Mouse (Mus musculus) heart, adult 2 months (tissue): ENCODE measurements around the gene Myh7. TPM values are rescaled to one million over a fixed set of nuclear protein-coding genes. Genes with fewer than 3 reads are reported as not detected.
"Not testable (repeated sequence)": the region's sequence is repeated elsewhere in the genome, so short reads cannot be mapped to it uniquely, and the experiment has no call there.

ENCODE experiments used
- DNase-seq, 2 experiments: peaks; one replicate each; pipeline ENCODE4 v3.0.0; 2021
- H3K27ac ChIP-seq: fragments of 200-600 bp; 2 replicates; pipeline ENCODE4 v1.8.1; 2022
- H3K27me3 ChIP-seq: fragments of 200-500 bp; 2 replicates; pipeline ENCODE4 v1.6.1; 2012; ENCODE audit warnings: mild to moderate bottlenecking, low read length, inconsistent platforms, mixed read lengths; ENCODE audit not compliant: control insufficient read depth, insufficient read depth
- H3K36me3 ChIP-seq: fragments of 200-500 bp; 2 replicates; pipeline ENCODE4 v1.6.1; 2012; ENCODE audit warnings: low read length, inconsistent platforms; ENCODE audit not compliant: control insufficient read depth, insufficient read depth
- H3K4me1 ChIP-seq: fragments of 200-500 bp; 2 replicates; pipeline ENCODE4 v1.6.1; 2011; ENCODE audit warnings: low read length; ENCODE audit not compliant: control insufficient read depth, insufficient read depth
- H3K4me3 ChIP-seq: fragments of 200-600 bp; 2 replicates; pipeline ENCODE4 v1.8.1; 2022
- H3K79me2 ChIP-seq: fragments of 200-500 bp; replicated peaks from 2 replicates; pipeline ENCODE4 v1.6.1; 2012; ENCODE audit warnings: mild to moderate bottlenecking, inconsistent platforms, low read length, moderate library complexity, mixed read lengths; ENCODE audit not compliant: control insufficient read depth, insufficient read depth
- H3K9ac ChIP-seq: fragments of 200-500 bp; 2 replicates; pipeline ENCODE4 v1.6.1; 2012; ENCODE audit warnings: low read depth, mild to moderate bottlenecking, control low read depth, inconsistent platforms, low read length, mixed read lengths
- CTCF ChIP-seq: fragments of 200-600 bp; IDR thresholded peaks from 2 replicates; pipeline ENCODE4 v1.8.1; 2022; ENCODE audit warnings: antibody characterized with exemption, mild to moderate bottlenecking, moderate library complexity
- EP300 ChIP-seq: fragments of 200-500 bp; IDR thresholded peaks from 2 replicates; pipeline ENCODE4 v1.6.1; 2011; ENCODE audit warnings: low read depth, low read length, control low read depth; ENCODE audit not compliant: insufficient read depth
- POLR2A ChIP-seq: fragments of 200-500 bp; IDR thresholded peaks from 2 replicates; pipeline ENCODE4 v1.6.1; 2011; ENCODE audit warnings: mild to moderate bottlenecking, low read depth, low read length, control low read depth; ENCODE audit not compliant: insufficient read depth
- WGBS: fragments of 180-500 bp; shearing (Covaris S2); methylation state at CpG from one replicate; pipeline ENCODE4 v1.1.7; 2018; 5-methylcytosine and 5-hydroxymethylcytosine counted together
- intact Hi-C: fragments of 180-260 bp; cut with DNase I; formaldehyde crosslinking; loops from one replicate; pipeline ENCODE4 v1.15.1; 2025
- polyA plus RNA-seq: library from polyadenylated mRNA; depleted of rRNA; stranded (reverse); fragments of >200 nt; gene quantifications from 2 replicates; pipeline ENCODE4 v1.2.3, GENCODE M21; 2012
- total RNA-seq, 2 experiments: library from RNA; stranded (reverse); gene quantifications; 2 replicates each; pipeline ENCODE4 v1.2.3; 2021

Gene Myh7
- total and polyA plus RNA-seq, 3 experiments = 29.5 to 2,240 (median 1,935) TPM

DNA sequence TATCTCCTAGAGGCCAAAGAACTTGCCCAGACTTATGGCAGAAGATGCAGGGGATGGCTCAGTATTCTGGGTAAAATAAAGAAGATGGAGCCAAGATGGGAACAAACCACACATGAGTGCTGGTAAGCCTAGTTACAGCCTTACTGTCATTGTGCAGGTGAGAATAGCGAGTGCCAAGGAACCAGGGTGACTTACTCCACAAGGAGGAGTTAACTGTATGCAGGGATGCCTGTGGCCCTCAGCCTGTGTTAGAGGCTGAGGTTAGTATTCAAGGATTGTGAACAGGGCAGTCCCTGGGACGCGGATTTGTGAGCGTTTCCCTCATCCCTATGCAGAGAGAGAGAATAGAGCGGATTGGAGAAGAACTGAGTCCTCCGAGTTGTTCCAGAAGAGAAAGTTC, 42.8 kb downstream of the Myh7 start:
- Histone ChIP-seq H3K79me2 (no peaks in the 10 kb centered on the region), H3K4me1 (no peaks in the 10 kb centered on the region; the same call in 1 of the 2 replicates), H3K27me3 (no peaks in the 10 kb centered on the region; the same call in 1 of the 2 replicates), H3K4me3 (no peak overlapping the region), H3K9ac (0 out of 2 replicates have a peak overlapping the region, but pooled peaks have one; percentile 21), H3K36me3 (peaks cover 3% of the 10 kb centered on the region), H3K27ac (no peak overlapping the region)
- TF ChIP-seq POLR2A (peak; percentile 88), EP300 (peak; percentile 93), CTCF (no peak)
- intact Hi-C loops = no loop called here
- WGBS = 69% methylated on average over 6 of the region's 6 CpGs
- no peak for DNase-seq

DNA sequence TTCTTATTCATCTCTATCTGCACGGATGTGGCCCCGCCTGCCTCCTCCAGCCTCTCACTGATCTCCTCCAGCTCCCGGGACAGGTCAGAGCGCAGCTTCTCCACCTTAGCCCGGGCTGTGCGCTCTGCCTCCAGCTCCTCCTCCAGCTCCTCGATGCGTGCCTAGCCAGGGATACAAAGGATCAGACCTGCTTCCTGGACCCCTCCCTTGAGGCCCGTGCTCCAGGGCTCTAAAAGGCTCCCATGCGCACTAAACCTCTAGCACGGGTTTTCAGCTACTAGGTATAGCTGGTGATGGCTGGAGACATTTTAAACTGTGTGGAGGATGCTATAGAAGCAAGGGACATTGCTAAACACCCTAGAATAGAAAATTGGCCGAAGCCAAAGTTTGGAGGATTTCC, 43.9 kb downstream of the Myh7 start:
- Histone ChIP-seq H3K27ac (no peak overlapping the region), H3K9ac (peak overlapping the region; percentile 10; the same call in 1 of the 2 replicates), H3K4me1 (no peaks in the 10 kb centered on the region; the same call in 1 of the 2 replicates), H3K27me3 (no peaks in the 10 kb centered on the region; the same call in 1 of the 2 replicates), H3K79me2 (no peaks in the 10 kb centered on the region), H3K4me3 (no peak overlapping the region), H3K36me3 (peaks cover 3% of the 10 kb centered on the region)
- TF ChIP-seq CTCF (no peak), EP300 (peak; percentile 92; the same call in 1 of the 2 replicates), POLR2A (peak; percentile 89)
- peak in 1 of 2 experiments; percentile 29 for DNase-seq
- WGBS = 30% methylated on average over 12 of the region's 12 CpGs
- intact Hi-C loops = no loop called here

DNA sequence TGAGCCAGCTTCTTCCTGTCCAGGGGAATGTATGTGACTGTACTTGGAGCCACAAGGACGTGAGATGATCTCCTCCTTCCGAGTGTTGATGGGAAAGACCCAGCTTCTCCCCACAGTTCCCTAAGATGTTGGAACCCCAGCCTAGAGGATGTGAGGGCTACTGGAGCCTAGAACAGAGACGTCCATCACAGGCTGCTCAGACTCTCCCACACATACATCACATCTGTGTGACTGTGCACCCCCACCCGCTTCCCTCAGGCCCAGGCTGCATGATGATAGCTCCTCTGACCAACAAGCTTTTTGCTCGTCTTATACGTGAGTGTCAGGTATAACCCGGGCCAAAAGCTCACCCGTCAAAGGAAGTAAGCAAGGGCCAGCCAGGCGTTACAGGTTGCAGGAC, 45.6 kb downstream of the Myh7 start:
- no peaks in the 10 kb centered on the region; the same call in 1 of the 2 replicates for H3K4me1 ChIP-seq
- intact Hi-C loops = no loop called here
- no peak overlapping the region for H3K4me3 ChIP-seq
- H3K27ac ChIP-seq = no peak overlapping the region
- peak overlapping the region; percentile 45 for H3K9ac ChIP-seq
- no peaks in the 10 kb centered on the region for H3K27me3 ChIP-seq
- 44% methylated on average over 9 of the region's 9 CpGs for WGBS
- peaks cover 3% of the 10 kb centered on the region for H3K36me3 ChIP-seq
- no peaks in the 10 kb centered on the region for H3K79me2 ChIP-seq
- DNase-seq = no peak
- TF ChIP-seq CTCF (no peak), POLR2A (peak; percentile 63; the same call in 1 of the 2 replicates), EP300 (peak; percentile 73; the same call in 1 of the 2 replicates)

DNA sequence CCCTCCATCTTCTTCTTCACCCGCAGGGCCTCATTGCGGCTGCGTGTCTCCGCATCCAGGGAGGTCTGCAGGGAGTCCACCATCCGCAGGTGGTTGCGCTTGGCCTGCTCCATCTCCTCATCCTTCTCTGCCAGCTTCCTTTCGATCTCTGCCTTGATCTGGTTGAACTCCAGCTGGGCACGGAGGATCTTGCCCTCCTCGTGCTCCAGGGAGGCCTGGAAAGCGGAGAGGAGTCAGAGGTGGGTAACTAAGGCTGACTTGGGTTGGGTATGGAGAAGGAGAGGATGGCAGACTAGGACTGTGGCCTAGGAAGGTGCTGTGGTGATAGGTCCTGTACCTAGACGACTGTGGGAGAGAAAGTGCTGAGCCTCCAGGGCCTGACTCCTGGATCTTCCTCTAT, 47.4 kb downstream of the Myh7 start:
- H3K9ac ChIP-seq, H3K79me2 ChIP-seq, intact Hi-C loops, H3K36me3 ChIP-seq, H3K4me1 ChIP-seq, H3K4me3 ChIP-seq, H3K27me3 ChIP-seq, H3K27ac ChIP-seq: not testable (repeated sequence)
- peak in 1 of 2 experiments; percentile 34 for DNase-seq
- WGBS = 74% methylated on average over 11 of the region's 11 CpGs
- peak; percentile 96 for TF ChIP-seq EP300
- TF ChIP-seq POLR2A = peak; percentile 72; the same call in 1 of the 2 replicates

DNA sequence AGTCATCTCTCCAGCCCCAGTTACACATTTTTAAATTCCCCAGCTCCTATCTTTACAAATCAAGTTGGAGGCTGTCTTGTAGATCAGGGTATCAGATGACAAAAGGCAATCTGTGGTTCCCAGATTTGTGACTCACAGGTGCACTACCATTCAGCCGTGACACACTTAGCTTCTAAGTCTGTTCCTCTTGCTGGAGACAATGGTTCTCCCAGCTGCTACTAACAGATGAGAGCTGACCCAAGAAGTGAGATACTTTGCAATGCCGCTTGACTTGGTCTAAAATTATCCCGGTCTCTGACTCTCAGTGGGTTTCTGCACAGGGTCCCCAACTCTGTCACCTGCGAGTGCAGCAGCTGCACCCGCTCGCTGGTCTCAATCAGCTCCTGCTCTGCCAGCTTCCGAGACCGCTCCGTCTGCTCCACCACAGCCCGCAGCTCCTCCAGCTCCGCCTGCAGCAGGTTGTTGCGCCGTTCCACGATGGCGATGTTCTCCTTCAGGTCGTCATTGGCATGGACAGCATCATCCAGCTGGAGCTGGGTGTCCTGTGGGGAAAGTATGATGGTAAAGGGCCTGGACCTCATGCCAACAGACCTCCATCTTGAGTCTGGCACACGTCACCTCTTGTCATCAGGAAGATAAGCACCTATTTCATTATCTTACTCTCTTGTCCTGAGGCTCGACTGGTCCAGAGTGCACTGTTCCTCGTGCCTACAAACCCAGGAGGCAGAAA, 48.3 kb downstream of the Myh7 start:
- intact Hi-C loops = no loop called here

DNA sequence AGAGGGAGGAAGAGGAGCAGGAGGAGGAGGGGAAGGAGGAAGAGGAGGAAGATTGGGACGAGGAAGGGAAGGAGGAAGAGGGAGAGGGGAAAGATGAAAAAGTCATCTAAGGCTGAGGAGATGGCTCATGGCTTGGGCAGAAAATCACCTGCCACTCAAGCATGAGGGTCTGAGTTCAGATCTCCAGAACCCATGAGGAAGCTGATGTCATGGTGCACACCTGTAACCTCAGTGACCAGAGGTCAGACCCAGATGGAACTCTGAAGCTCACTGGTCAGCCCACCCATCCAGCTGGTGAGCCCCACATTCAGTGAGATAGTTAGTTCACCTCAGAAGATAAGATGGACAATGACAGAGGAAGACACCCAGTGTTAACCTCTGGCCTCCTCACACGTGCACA, 49.5 kb downstream of the Myh7 start:
- Histone ChIP-seq H3K27ac (no peak overlapping the region), H3K4me3 (no peak overlapping the region), H3K79me2 (no peaks in the 10 kb centered on the region), H3K27me3 (no peaks in the 10 kb centered on the region), H3K4me1 (no peaks in the 10 kb centered on the region), H3K36me3 (no peaks in the 10 kb centered on the region), H3K9ac (no peak overlapping the region)
- WGBS = 22% methylated on average over 2 of the region's 2 CpGs
- no peak for DNase-seq
- intact Hi-C loops = no loop called here
- TF ChIP-seq EP300 (peak; percentile 98; the same call in 1 of the 2 replicates), CTCF (no peak)

More for the DNA sequence above, 48.3 kb downstream of the Myh7 start:
- Histone ChIP-seq H3K9ac (no peak overlapping the region), H3K27ac (no peak overlapping the region), H3K4me3 (no peak overlapping the region), H3K79me2 (no peaks in the 10 kb centered on the region), H3K27me3 (no peaks in the 10 kb centered on the region), H3K36me3 (no peaks in the 10 kb centered on the region; the same call in 1 of the 2 replicates), H3K4me1 (no peaks in the 10 kb centered on the region)
- peak in 1 of 2 experiments; percentile 38 for DNase-seq
- TF ChIP-seq POLR2A (peak; percentile 77), EP300 (peak; percentile 96), CTCF (no peak)
- 41% methylated on average over 19 of the region's 19 CpGs for WGBS
